Mouse (Mus musculus): ENCODE data around the gene Gm10842.

Gene Gm10842

DNA sequence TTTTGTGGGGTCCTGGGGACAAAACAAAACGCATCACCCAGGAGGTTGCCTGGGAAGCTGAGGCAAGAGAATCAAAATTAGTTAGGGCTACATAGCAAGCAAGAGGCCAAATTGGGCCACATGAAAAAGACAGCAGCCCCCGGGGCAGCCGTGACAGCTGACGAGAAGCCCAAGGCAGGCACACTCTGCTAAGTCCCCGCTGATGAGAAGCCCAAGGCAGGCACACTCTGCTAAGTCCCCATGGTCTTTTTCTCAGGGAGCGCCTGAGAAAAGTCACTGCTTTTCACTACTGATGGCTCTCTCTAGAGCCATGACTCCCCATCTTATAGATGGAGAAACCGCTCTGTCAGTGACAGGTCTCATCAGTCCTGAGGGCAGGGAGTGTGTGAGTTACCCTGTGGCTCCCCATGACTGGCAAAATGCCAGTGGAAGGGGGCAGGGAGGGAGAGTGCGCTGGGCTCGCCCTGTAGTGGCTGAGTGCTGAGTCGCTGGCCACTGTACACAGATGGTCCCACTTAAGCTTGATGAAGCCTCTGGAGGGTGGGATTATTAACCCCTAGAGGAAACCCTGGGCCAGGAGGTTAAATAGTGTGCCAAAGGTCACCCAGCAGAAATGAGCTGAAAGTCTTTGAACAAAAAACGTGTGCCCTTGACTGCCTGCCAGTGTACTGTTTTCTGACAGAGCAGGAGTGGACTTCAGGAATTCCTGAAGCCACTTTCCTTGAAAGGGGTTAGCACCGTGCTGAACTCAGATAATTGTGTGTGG, 6.6 kb downstream of the Gm10842 start:
- DNase-seq (ENCODE audit: low spot score) = peak; percentile 72

DNA sequence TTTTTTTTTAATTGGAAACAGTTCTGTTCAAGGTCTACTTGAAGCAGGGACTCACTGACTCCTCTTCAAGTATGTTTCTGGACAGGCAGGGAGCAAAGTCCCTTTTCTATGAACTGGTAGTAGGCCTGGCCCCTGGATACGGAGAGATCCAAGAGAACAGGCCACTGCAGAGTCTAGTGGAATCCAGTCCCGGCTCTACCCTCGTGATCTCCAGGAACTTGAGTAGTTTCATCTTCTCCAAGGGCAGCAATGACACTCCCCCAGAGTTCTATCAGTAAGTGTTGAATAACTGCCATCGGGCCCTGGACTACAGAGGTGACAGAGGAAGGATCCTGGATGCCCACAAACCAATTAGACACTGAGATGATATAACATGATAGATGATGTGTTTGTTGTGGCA, 9.2 kb downstream of the Gm10842 start:
- no peak for DNase-seq (ENCODE audit: low spot score)

GRCm38 (mm10) chr11:105156748-105157267, 10.1 kb downstream of the Gm10842 start:
- no peak for DNase-seq (ENCODE audit: low spot score)

DNA sequence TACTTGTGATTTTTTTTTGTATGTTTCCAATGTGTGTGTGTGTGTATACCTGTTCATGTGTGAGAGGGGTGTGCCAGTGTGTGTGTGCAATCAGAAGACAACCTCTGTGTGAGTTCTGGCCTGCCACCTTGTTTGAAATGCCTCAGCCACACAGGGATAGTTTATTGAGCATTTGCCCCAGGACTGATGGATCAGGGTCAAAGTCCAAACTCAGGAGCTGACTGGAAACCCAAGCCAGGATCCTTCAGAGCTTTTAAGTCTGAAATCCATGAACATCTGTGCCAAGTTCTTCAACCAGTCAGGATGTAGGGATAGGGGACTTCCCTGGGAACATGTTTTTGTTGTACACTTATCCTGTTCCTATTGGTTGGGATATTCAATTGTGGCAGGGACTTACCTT, 11.4 kb downstream of the Gm10842 start:
- DNase-seq (ENCODE audit: low spot score) = no peak

DNA sequence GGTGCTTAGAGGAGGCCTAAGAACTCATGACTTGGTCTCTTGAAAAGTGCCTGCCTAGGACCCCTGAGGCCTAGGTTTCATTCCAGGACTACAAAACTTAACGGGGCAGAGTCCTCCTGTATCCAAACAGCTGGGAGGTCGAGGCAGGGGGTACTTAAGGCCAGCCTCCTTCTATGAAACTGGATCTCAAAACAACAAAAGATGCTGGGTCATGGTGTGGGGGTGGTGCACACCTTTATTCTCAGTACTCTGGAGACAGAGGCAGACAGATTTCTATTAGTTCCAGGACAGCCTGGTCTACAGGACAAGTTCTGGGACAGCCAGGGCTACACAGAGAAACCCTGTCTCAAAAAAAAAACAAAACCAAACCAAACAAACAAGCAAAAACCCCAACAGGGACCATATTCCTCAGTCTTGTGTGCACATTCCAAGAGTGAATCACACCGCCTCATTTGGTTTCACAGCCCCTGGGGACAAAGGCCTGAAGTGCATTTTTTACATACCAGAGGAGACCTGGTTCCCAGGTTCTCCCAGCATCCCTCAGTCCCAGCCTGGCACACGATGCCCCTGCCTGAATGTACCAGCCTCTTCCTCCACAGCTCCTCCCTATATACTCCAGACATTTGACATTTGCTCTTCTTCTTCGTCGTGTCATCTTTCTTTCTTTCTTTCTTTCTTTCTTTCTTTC, 13.1 kb downstream of the Gm10842 start:
- no peak for DNase-seq (ENCODE audit: low spot score)

DNA sequence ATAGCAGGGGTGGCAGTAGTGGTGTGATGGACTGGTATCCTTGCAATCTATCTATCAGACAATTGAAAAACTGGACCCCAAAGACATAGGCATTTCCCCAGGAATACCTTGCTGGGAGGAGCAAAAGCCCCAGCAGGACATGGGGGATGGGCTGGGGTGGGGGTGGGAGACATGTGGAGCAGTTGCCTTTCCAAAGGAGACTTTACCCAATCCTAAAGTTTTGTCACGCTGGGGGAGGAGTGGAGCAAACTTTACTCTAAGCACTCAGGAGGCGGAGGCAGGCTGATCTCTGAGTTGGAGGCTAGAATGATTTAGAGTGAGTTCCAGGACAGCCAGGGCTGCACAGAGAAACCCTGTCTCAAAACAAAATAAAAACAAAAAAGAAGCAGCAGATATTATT, 14.7 kb downstream of the Gm10842 start:
- DNase-seq (ENCODE audit: low spot score) = no peak

DNA sequence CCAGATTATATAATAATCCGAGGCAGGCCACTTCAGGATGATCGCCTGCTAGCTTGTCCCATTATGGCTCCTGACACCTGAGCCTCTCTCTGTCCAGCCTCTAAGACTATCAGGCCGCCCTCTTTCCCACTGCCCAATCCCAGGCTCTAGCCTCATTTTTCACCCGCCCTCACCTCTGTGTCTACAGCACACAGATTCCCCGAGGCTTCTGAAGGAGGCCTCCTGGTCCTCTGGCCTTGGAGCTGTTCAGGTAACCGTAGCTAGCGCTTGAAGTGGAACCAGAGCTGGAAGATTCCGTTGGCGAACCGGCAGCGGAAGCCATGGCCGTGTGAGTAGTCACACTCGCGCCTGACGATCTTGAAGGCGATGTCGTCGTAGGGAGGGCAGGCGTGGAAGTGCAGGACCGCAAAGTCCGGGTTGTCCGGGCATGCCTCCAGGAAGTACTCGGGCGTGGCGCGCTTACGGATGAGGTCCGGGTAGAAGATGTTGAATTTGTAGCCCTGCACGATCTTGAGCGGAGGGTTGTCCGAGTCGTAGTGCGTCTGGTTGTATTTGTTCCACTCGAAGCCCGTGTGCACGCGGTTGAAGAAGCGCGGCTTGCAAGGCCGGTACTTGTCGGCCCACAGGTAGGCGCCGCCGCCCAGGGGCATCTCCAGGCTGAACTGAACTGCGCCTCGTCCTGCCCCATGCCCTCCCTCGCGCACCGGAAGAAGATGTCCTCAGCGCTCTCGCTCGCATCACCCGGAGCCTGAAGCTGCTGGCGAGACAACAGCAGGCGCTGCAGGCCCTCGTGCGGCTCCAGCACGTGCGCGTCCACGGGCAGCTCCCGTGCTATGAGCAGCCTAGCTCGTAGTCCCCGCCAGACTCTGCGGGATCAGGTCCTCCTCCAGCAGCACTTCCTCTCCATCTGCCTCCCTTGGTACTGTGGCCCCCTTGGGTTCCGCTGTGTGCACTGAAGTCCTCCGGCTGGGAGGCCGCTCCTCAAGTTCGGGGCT, 18.1 kb downstream of the Gm10842 start:
- no peak for DNase-seq (ENCODE audit: low spot score)

GRCm38 (mm10) chr11:105166780-105167179, 20.1 kb downstream of the Gm10842 start:
- no peak for DNase-seq (ENCODE audit: low spot score)

DNA sequence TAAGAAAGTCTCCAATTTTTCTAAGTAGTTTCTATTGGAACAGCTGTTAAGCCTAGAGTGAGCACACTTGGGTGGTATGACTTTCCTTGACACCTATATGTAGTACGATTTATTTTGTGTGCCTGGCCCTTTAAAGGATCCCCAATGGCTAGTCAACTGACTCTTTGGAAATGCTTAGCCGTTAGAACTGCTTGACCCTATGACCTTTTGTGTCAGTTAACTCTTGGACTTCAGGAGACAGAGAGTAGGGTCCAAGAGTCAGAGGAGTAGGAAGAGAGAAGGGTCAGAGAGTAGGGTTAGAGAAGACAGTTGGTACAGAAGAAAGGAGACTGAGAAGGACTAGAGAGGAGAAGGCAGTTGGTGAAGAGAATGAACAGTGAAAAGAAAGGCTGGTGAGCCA, 31.8 kb downstream of the Gm10842 start, which contains the start of gene Tlk2:
Gene Tlk2 (plus strand): TSS at position 292 of the 400 bp plus-strand sequence.
- no peak for DNase-seq (ENCODE audit: low spot score)

DNA sequence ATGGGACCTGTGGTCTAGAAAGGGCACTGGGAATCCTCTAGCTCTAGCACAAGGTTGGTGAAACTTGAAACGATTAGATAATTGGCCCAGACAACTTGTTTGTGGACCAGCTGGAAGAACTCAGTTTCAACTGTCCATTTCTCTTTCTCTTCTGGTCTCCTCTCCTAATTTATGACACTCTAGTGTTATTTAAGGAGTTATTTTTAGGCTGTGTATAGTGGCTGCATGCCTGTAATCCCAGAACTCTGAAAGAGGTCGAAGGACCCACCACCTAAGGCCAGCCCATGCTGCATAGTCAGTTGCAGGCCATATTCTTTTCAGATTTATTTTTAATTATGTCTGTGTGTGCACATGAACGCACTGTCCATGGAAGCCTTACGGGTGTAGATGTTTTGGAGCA, 32.8 kb downstream of the Gm10842 start:
- DNase-seq (ENCODE audit: low spot score) = no peak

- peak; percentile 45 for DNase-seq (ENCODE audit: low spot score)
These were observed 33.9 kb downstream of the Gm10842 start for GRCm38 (mm10) chr11:105180471-105181091.

DNA sequence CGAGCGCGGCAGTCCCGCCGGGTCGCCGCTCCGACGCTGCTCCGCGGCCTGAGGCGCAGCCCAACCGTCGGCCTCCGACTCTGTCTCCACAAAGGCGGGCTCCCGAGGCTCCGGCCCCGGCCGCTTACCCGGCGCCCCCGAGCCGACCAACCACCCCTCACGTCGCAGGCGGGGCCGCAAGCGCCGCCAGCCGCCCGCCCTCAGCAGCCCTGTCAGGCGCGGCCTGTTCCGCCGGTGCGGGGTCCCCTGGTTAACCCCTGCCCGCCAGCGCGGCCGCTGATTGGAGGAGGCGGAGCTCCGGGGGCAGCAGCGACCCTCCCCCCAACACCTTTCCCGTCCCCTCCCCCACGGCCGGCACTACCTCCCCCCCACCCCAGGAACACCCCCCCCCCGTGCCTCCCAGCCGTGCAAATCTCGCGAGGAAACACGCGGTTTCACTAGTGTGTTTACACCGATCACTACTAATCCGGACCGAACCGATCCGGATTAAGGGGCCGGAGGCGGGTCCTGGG, 34.5 kb downstream of the Gm10842 start:
- DNase-seq (ENCODE audit: low spot score) = peak; percentile 86

GRCm38 (mm10) chr11:105181689-105182460, 35.2 kb downstream of the Gm10842 start:
- no peak for DNase-seq (ENCODE audit: low spot score)

- DNase-seq (ENCODE audit: low spot score) = peak; percentile 37
These were observed 35.8 kb downstream of the Gm10842 start for GRCm38 (mm10) chr11:105182461-105182855.

DNA sequence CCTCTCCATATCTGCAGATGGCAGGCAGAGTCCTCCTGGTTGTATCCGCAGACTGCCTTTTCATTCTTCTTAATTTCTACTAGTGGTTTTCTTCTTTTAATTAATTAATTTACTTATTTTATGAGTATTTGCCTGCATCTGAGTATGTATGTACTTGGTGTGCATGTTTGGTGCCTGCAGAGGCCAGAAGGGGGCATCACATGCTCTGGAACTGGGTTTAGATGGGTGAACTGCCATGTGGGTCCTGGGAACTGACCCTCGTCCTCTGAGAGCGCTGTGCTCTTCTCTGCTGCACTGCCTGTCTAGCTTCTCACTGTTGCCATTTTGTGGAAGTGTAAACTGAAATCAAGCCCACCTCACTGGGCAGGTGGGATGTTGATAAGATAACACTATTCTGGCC, 38.0 kb downstream of the Gm10842 start:
- no peak for DNase-seq (ENCODE audit: low spot score)

GRCm38 (mm10) chr11:105192186-105192585, 45.5 kb downstream of the Gm10842 start:
- no peak for DNase-seq (ENCODE audit: low spot score)

Data from c-Kit-positive CD71-positive TER-119-positive erythroid progenitor cells, embryonic 14.5 days (primary cell).